Mouse (Mus musculus) G1E (cell line): ENCODE measurements at regions not wholly inside any gene's neighbourhood (a gene's known extent, or its start where the extent isn't known, plus 50 kb on each side); places are given as distances from the start of the nearest gene placed in this dataset.

Experiments
- CTCF ChIP-seq: IDR thresholded peaks from 2 replicates; pipeline ENCODE4 v1.5.1; 2012; ENCODE audit warnings: low read depth, low read length, inconsistent platforms, mixed read lengths
- TAL1 ChIP-seq: conservative IDR thresholded peaks from 2 replicates; pipeline ENCODE4 v1.6.1; 2012; ENCODE audit warnings: low read depth, low read length, inconsistent platforms, mixed read lengths

- TF ChIP-seq TAL1 (no peak), CTCF (no peak)
Observed at GRCm38 (mm10) chr13:47955504-47955903, 305.5 kb upstream of the Id4 start.
